Mouse (Mus musculus): ENCODE measurements around the gene Ccn1.

DNA sequence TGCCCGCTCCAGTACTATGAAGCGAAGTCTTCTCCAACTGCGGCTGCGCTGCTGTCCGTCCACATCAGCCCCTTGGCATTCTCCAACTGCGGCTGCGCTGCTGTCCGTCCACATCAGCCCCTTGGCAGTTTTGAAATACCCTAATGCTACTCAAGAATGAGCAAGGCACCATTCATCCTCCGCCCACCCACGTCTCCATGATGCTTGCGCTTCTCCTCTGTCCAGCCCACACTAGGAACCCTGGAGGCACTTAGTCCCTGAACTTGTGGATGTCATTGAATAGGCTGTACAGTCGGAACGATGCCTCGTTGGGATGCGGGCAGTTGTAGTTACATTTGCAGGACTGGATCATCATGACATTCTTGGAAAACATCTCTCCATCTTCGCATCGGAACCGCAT lies 2.4 kb downstream of the Ccn1 start:
- TF ChIP-seq POLR2A (IDR thresholded peaks at IDR 0.05; ENCODE audit: low read depth, low read length): peak; percentile 92
- no peak for TF ChIP-seq CTCF (IDR thresholded peaks at IDR 0.05; ENCODE audit: borderline replicate concordance, insufficient read depth, low read length)

Data from embryonic fibroblast, embryonic 13.5 days (primary cell).